Mouse (Mus musculus) thymus, adult 18-20 months (tissue): Measurements from ENCODE around the gene Als2cr12.
A peak's percentile ranks its signal among the peaks of the same experiment; 100 is the strongest.
"Not testable (repeated sequence)": the region's sequence is repeated elsewhere in the genome, so short reads cannot be mapped to it uniquely, and the experiment has no call there.

Experiments
- DNase-seq, 2 experiments: peaks; one replicate each; pipeline ENCODE4 v3.0.0; 2022; ENCODE audit warnings: mixed read lengths in 2 of 2

The Als2cr12 gene

GRCm38 (mm10) chr1:58695810-58696209 is at the start of gene Als2cr12:
Gene Als2cr12 (minus strand): TSS chr1:58695989.
- not testable (repeated sequence) for DNase-seq

- no peak for DNase-seq
These were observed 48.9 kb upstream of the Als2cr12 start for GRCm38 (mm10) chr1:58744645-58745044.

GRCm38 (mm10) chr1:58743252-58743651 is 47.5 kb upstream of the Als2cr12 start:
- DNase-seq, result no peak

- no peak for DNase-seq
These were observed 46.8 kb upstream of the Als2cr12 start for GRCm38 (mm10) chr1:58742571-58743021.

GRCm38 (mm10) chr1:58739529-58739928 is 43.7 kb upstream of the Als2cr12 start:
- no peak for DNase-seq

- no peak for DNase-seq
These were observed 41.2 kb upstream of the Als2cr12 start for GRCm38 (mm10) chr1:58736968-58737367.

GRCm38 (mm10) chr1:58735962-58736361 is 40.2 kb upstream of the Als2cr12 start:
- no peak for DNase-seq

GRCm38 (mm10) chr1:58734043-58734920 is 38.5 kb upstream of the Als2cr12 start:
- DNase-seq, result no peak

- DNase-seq, result no peak
These were observed 37.8 kb upstream of the Als2cr12 start for GRCm38 (mm10) chr1:58733636-58734035.

- DNase-seq, result no peak
These were observed 32.7 kb upstream of the Als2cr12 start for GRCm38 (mm10) chr1:58728590-58728868.

GRCm38 (mm10) chr1:58727747-58728589 is 32.2 kb upstream of the Als2cr12 start:
- no peak for DNase-seq

- no peak for DNase-seq
These were observed 31.4 kb upstream of the Als2cr12 start for GRCm38 (mm10) chr1:58727019-58727746.

GRCm38 (mm10) chr1:58725767-58726166 is 30.0 kb upstream of the Als2cr12 start:
- DNase-seq, result no peak

GRCm38 (mm10) chr1:58725095-58725494 is 29.3 kb upstream of the Als2cr12 start:
- DNase-seq, result no peak

GRCm38 (mm10) chr1:58724533-58724932 is 28.7 kb upstream of the Als2cr12 start:
- no peak for DNase-seq

GRCm38 (mm10) chr1:58723809-58724405 is 28.1 kb upstream of the Als2cr12 start:
- no peak for DNase-seq

GRCm38 (mm10) chr1:58723062-58723808 is 27.4 kb upstream of the Als2cr12 start:
- DNase-seq, result no peak

- no peak for DNase-seq
These were observed 26.5 kb upstream of the Als2cr12 start for GRCm38 (mm10) chr1:58722115-58722938.

- DNase-seq, result peak in 1 of 2 experiments; percentile 73
These were observed 25.2 kb upstream of the Als2cr12 start for GRCm38 (mm10) chr1:58720988-58721387.

- DNase-seq, result no peak
These were observed 24.3 kb upstream of the Als2cr12 start for GRCm38 (mm10) chr1:58720090-58720489.

- no peak for DNase-seq
These were observed 23.7 kb upstream of the Als2cr12 start for GRCm38 (mm10) chr1:58719356-58719945.
